Mouse (Mus musculus): ENCODE measurements at regions not wholly inside any gene's neighbourhood (a gene's known extent, or its start where the extent isn't known, plus 50 kb on each side); places are given as distances from the start of the nearest gene placed in this dataset.

GRCm38 (mm10) chr9:24963290-24963689 lies 125.9 kb upstream of the Gm10181 start:
- Histone ChIP-seq H3K27ac (no peak overlapping the region), H3K9me3 (ENCODE audit: control insufficient read depth, low read length) (no peaks in the 10 kb centered on the region), H3K4me2 (ENCODE audit: low read depth) (no peak overlapping the region), H3K4me3 (ENCODE audit: insufficient read depth in 1 of 2, low read depth in 2 of 2, low read length in 2 of 2) (no peak overlapping the region), H3K9ac (replicated peaks) (no peak overlapping the region), H3K4me1 (replicated peaks; ENCODE audit: control insufficient read depth in 2 of 2, insufficient read depth in 2 of 2, low read length in 1 of 2) (no peaks in the 10 kb centered on the region), H3K27me3 (ENCODE audit: control insufficient read depth, insufficient read depth, low read length) (no peaks in the 10 kb centered on the region), H3K36me3 (replicated peaks; ENCODE audit: control insufficient read depth, insufficient read depth, low read depth) (no peaks in the 10 kb centered on the region)
- no peak for ATAC-seq (ENCODE audit: insufficient read depth)
- no peak for TF ChIP-seq EP300 (IDR thresholded peaks at IDR 0.05; ENCODE audit: low read depth)
- no peak for TF ChIP-seq CTCF (IDR thresholded peaks at IDR 0.05; ENCODE audit: low read depth)
- WGBS (ENCODE audit: insufficient replicate concordance), result 36% methylated on average over 1 of the region's 1 CpGs
- DNase-seq (ENCODE audit: low read depth in 3 of 3, low spot score in 3 of 3), result no peak

- no peaks in the 10 kb centered on the region for H3K4me1 ChIP-seq (replicated peaks; ENCODE audit: control insufficient read depth in 2 of 2, insufficient read depth in 2 of 2, low read length in 1 of 2)
- TF ChIP-seq EP300 (IDR thresholded peaks at IDR 0.05; ENCODE audit: low read depth) (no peak), CTCF (IDR thresholded peaks at IDR 0.05; ENCODE audit: low read depth) (no peak)
Observed at GRCm38 (mm10) chr9:24967571-24967970, 121.7 kb upstream of the Gm10181 start.

DNA sequence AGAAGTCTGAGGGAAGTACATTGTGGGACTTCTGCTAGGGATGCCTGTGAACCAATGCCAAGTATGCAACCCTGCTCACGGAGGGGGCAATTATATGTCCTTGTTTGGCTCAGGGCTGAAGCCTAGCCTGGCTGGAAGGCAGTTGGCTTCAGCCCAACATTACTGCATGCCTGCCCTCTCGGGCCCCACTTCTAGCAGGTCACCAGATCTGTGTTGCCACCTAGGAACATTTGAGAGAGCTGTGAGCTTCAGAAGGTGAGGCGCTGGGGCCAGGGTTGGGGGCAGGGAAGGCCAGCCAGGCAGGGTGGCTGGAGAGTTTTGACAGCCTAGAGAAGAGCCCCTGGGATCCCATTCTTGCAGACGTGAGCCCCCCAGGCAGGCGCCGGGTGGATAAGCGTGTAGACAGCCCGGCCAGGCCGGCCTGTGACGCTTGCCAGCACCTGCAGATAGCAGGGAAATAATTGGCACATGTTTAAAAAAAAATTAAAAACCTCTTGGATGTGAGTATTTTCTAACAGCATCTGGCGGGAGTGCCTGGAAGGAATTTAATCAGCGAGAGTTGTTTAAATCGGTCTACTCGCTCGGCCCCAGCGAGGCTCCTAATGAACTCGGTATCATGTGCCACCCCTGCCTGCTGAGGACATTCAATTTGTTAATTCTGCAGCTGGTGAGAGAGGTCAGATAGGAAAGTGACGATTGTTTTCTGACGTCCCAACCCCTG lies 115.0 kb upstream of the Gm10181 start:
- Histone ChIP-seq H3K27ac (no peak overlapping the region), H3K4me2 (ENCODE audit: low read depth) (no peak overlapping the region), H3K4me1 (replicated peaks; ENCODE audit: control insufficient read depth in 2 of 2, insufficient read depth in 2 of 2, low read length in 1 of 2) (no peaks in the 10 kb centered on the region), H3K36me3 (replicated peaks; ENCODE audit: control insufficient read depth, insufficient read depth, low read depth) (no peaks in the 10 kb centered on the region), H3K4me3 (ENCODE audit: insufficient read depth in 1 of 2, low read depth in 2 of 2, low read length in 2 of 2) (no peak overlapping the region), H3K9ac (replicated peaks) (no peak overlapping the region), H3K27me3 (ENCODE audit: control insufficient read depth, insufficient read depth, low read length) (no peaks in the 10 kb centered on the region), H3K9me3 (ENCODE audit: control insufficient read depth, low read length) (no peaks in the 10 kb centered on the region)
- no peak for DNase-seq (ENCODE audit: low read depth in 3 of 3, low spot score in 3 of 3)
- WGBS (ENCODE audit: insufficient replicate concordance), result 24% methylated on average over 19 of the region's 19 CpGs
- TF ChIP-seq EP300 (IDR thresholded peaks at IDR 0.05; ENCODE audit: low read depth), result no peak
- TF ChIP-seq CTCF (IDR thresholded peaks at IDR 0.05; ENCODE audit: low read depth), result no peak
- ATAC-seq (ENCODE audit: insufficient read depth), result no peak

More at GRCm38 (mm10) chr9:24967571-24967970, 121.7 kb upstream of the Gm10181 start:
- Histone ChIP-seq H3K27ac (no peak overlapping the region), H3K9ac (replicated peaks) (no peak overlapping the region), H3K9me3 (ENCODE audit: control insufficient read depth, low read length) (no peaks in the 10 kb centered on the region), H3K4me2 (ENCODE audit: low read depth) (no peak overlapping the region), H3K4me3 (ENCODE audit: insufficient read depth in 1 of 2, low read depth in 2 of 2, low read length in 2 of 2) (no peak overlapping the region), H3K27me3 (ENCODE audit: control insufficient read depth, insufficient read depth, low read length) (no peaks in the 10 kb centered on the region), H3K36me3 (replicated peaks; ENCODE audit: control insufficient read depth, insufficient read depth, low read depth) (no peaks in the 10 kb centered on the region)
- DNase-seq (ENCODE audit: low read depth in 3 of 3, low spot score in 3 of 3) (no peak), ATAC-seq (ENCODE audit: insufficient read depth) (no peak)
- 69% methylated on average over 10 of the region's 10 CpGs for WGBS (ENCODE audit: insufficient replicate concordance)

DNA sequence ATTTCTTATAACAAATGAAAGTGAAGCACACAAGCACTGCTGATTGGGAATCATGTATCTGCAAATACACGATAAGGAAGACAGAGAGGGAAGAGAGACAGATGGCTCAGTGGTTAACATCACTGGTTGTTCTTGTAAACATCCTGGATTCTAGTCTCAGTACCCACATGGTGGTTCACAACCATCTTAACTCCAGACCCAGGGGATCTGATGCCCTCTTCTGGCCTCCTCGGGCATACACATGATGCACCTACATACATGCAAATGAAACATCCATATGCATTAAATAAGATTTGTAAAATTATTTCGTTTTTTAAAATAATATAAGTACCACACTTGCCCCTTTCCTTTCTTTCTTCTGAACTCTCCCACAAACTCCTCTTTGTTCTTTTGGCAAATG lies 106.4 kb upstream of the Gm10181 start:
- H3K9ac ChIP-seq (replicated peaks), result no peak overlapping the region
- H3K4me1 ChIP-seq (replicated peaks; ENCODE audit: control insufficient read depth in 2 of 2, insufficient read depth in 2 of 2, low read length in 1 of 2), result no peaks in the 10 kb centered on the region
- DNase-seq (ENCODE audit: low read depth in 3 of 3, low spot score in 3 of 3), result no peak
- H3K27ac ChIP-seq, result no peak overlapping the region
- H3K36me3 ChIP-seq (replicated peaks; ENCODE audit: control insufficient read depth, insufficient read depth, low read depth), result no peaks in the 10 kb centered on the region
- ATAC-seq (ENCODE audit: insufficient read depth), result no peak
- TF ChIP-seq CTCF (IDR thresholded peaks at IDR 0.05; ENCODE audit: low read depth), result no peak
- TF ChIP-seq EP300 (IDR thresholded peaks at IDR 0.05; ENCODE audit: low read depth), result no peak
- H3K4me2 ChIP-seq (ENCODE audit: low read depth), result no peak overlapping the region
- no peaks in the 10 kb centered on the region for H3K9me3 ChIP-seq (ENCODE audit: control insufficient read depth, low read length)
- 37% methylated on average over 3 of the region's 3 CpGs for WGBS (ENCODE audit: insufficient replicate concordance)
- no peak overlapping the region for H3K4me3 ChIP-seq (ENCODE audit: insufficient read depth in 1 of 2, low read depth in 2 of 2, low read length in 2 of 2)
- no peaks in the 10 kb centered on the region for H3K27me3 ChIP-seq (ENCODE audit: control insufficient read depth, insufficient read depth, low read length)

- H3K4me2 ChIP-seq (ENCODE audit: low read depth), result no peak overlapping the region
- H3K9me3 ChIP-seq (ENCODE audit: control insufficient read depth, low read length), result no peaks in the 10 kb centered on the region
- no peaks in the 10 kb centered on the region for H3K27me3 ChIP-seq (ENCODE audit: control insufficient read depth, insufficient read depth, low read length)
- no peaks in the 10 kb centered on the region for H3K4me1 ChIP-seq (replicated peaks; ENCODE audit: control insufficient read depth in 2 of 2, insufficient read depth in 2 of 2, low read length in 1 of 2)
- WGBS (ENCODE audit: insufficient replicate concordance), result 17% methylated on average over 7 of the region's 7 CpGs
- no peak overlapping the region for H3K9ac ChIP-seq (replicated peaks)
- DNase-seq (ENCODE audit: low read depth in 3 of 3, low spot score in 3 of 3) (no peak), ATAC-seq (ENCODE audit: insufficient read depth) (no peak)
- TF ChIP-seq CTCF (IDR thresholded peaks at IDR 0.05; ENCODE audit: low read depth) (no peak), EP300 (IDR thresholded peaks at IDR 0.05; ENCODE audit: low read depth) (no peak)
- H3K27ac ChIP-seq, result no peak overlapping the region
- no peak overlapping the region for H3K4me3 ChIP-seq (ENCODE audit: insufficient read depth in 1 of 2, low read depth in 2 of 2, low read length in 2 of 2)
- H3K36me3 ChIP-seq (replicated peaks; ENCODE audit: control insufficient read depth, insufficient read depth, low read depth), result no peaks in the 10 kb centered on the region
Observed at GRCm38 (mm10) chr9:24994491-24994890, 94.7 kb upstream of the Gm10181 start.

Data from liver, embryonic 14.5 days (tissue).